Mouse (Mus musculus) thymus, postnatal 4 days (tissue): ENCODE measurements at regions not wholly inside any gene's neighbourhood (a gene's known extent, or its start where the extent isn't known, plus 50 kb on each side); places are given as distances from the start of the nearest gene placed in this dataset.

Experiments
- DNase-seq: peaks from one replicate; pipeline ENCODE4 v3.0.0; 2021

DNA sequence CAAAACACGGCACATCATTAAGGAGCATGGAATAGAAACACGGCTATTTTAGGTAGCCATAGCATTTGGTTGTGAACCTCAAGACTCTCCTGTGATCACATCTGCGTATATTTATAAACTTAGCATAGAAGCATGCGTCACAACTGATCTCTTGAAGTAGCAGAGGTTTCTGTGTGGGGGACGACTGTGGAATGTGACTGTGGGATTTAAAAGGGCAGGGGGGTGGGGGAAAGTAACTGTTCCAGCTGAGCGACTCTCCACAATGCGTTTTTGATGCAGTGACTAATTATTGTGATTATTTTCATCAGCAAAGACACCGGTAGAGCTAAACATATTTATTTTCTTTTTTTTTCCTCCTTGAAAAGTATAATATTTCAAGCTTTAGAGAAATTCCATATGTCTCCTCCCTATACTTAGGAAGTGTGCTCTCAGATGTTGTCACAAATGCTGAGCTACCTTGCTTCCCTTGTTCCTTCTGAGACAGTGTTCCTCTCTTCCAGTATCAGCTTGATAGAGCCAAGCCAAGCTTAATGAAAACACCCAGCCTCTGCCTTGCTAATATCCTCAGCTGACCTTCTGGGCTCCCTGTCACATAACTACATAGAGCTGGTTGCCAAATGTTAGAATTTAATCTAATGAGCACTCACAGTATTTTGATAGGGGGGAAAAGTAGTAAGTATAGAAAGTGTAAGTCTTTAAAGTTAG lies 75.0 kb upstream of the Magi3 start:
- DNase-seq = no peak

DNA sequence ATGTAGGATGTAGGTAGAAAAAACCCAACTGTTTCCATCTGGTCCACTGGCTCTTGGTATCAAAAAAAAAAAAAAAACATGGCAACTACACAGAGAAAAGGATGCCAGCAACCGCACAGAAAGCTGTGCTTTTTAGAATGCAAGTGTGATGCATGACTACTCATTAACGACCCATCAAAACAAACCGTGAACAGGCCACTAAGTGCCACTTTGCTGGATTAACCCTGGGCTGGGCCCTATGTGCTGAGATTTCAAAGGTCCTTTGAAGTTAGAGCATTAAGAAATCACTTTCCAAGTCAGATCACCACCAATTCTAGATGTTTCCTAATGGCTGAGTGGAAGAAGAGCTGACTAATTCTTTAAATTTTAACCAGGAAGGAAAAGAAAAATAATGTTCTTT lies 73.7 kb upstream of the Magi3 start:
- no peak for DNase-seq

DNA sequence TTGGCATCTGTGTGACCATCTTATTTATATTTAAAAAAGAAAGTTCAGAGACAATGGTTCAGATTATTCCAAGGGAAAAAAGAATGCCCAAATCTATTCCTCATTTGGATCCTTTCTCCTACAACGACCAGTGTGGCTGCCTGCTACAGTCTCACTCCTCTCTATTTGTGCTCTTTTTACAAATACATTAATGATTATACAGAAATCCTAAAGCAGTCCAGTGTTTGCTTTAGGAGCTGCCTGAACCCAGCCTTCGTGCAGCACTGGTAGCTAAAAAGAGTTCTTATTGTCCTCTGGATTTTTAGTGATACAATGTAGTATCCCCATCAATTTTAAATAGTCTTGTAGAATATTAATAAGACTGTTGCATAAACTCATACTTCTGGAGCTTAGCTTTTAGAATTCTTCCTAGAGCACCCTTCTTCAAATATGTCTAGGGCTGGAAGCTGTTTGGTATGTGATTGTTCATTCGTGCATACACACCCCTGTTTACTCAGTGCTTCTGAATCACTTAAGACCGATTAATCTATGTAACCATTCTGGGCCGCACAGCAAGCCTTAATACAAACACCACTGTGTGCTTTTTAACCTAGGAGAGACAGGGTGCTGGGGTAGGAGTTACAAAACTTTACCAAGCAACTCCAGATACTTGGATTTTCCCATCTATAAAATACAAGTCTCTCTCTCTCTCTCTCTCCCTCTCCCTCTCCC lies 69.0 kb upstream of the Magi3 start:
- DNase-seq = no peak

GRCm38 (mm10) chr3:104287900-104288299 lies 67.7 kb upstream of the Magi3 start:
- no peak for DNase-seq

DNA sequence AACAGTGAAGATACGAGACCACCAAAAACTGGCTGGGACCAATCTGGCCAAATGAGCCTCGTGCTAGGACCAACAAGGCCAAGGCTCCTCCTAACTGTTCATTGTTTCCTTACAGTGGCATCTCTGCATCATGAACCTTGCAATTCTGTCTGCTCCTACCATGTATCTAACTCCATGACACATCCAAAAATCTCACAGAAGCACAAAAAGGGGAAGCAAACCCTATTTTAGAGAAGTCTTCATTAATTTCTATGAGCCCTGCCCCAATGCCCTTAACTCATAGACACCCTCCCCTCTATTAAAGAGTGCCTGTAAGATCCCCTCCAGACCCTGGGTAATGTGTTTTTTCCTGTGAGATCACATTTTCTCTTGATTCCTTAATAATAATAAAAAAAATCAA lies 64.8 kb upstream of the Magi3 start:
- no peak for DNase-seq

DNA sequence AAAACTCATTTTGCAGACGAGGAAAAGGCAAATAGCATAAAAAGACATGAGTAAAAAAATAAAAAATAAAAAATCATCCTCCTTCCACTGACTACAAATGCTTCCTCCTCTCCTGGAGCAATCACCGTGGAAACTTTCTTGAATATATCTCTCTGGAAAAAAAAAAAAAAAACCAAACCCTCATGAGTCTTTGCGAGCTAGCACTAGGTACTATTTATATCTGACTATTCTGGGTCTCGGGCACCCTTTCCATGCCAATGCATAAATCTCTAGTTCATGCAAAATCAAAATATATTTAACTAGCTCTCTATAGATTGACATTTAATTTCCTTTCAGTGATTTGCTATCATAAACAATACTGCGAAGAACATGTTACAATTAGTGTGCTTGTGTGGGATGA lies 63.7 kb upstream of the Magi3 start:
- DNase-seq = no peak

GRCm38 (mm10) chr3:104279505-104279904 lies 59.3 kb upstream of the Magi3 start:
- DNase-seq = no peak

DNA sequence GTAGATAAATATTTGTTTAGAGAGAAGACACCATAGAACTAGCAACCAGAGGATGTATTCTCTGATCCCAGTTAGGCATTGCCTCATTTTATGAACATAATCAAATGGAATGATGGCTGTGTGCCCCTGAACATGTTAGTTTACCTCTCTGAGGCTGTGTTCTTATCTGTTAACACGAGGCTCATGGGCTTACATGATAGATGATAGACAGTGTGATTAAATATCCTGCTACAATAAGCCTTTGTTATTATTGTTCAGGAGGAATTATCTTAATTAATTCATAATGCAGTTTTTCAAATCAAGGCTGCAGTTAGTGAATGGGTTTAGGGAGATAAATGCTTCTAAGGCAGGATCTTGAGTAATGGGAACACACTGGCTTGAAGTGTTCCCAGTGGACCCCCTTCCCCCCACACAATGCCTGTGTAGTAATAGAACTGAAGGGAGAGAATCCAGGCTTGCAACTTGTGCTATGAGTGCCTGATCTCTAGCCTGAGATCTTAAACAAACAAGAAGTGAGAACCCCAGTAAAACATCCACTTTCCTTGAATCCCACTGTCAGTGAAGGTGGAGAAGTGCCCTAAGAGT lies 54.6 kb upstream of the Magi3 start:
- no peak for DNase-seq

GRCm38 (mm10) chr3:104274084-104274483 lies 53.9 kb upstream of the Magi3 start:
- no peak for DNase-seq
